Mouse (Mus musculus) bone marrow, adult 2 months (tissue): Measurements from ENCODE around the gene Pax2.

Source experiments
- CTCF ChIP-seq: fragments of 200-500 bp; IDR thresholded peaks from 2 replicates; pipeline ENCODE4 v1.5.1; 2011; ENCODE audit warnings: low read length, control low read depth; ENCODE audit not compliant: control insufficient read depth, insufficient read depth
- POLR2A ChIP-seq: fragments of 200-500 bp; IDR thresholded peaks from 2 replicates; pipeline ENCODE4 v1.6.1; 2011; ENCODE audit warnings: low read depth, mild to moderate bottlenecking, control low read depth, low read length, borderline replicate concordance; ENCODE audit not compliant: control insufficient read depth

GRCm38 (mm10) chr19:44849465-44849864, 93.6 kb downstream of the Pax2 start:
- no peak for TF ChIP-seq CTCF
- TF ChIP-seq POLR2A, result no peak
